Mouse (Mus musculus) retina, postnatal 1 day (tissue): ENCODE results near the gene Ranbp17.

Experiments used
- DNase-seq: peaks from one replicate; pipeline ENCODE4 v3.0.0-alpha.2; 2012

Gene Ranbp17

GRCm38 (mm10) chr11:33228186-33228585 is 285.4 kb downstream of the Ranbp17 start:
- no peak for DNase-seq

DNA sequence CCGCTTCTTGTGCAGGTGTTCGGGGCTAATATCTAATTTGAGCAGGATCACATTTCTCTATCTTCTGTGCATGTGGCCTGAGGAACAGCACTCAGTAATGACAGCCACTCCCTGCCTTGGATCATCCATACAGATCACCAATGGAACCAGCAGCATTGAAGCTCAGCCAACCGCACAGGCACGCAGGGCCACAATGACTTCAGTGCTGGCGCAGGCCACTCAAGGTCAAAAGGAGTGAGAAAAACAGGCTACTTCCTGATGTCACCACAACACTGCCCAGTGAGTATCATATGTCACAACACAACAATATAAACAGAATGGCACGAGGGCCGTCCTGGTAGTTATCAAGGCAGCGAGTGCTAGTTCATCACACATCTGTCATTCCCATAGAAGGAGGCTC is 287.0 kb downstream of the Ranbp17 start:
- DNase-seq, result no peak

GRCm38 (mm10) chr11:33221566-33222365 is 291.8 kb downstream of the Ranbp17 start:
- no peak for DNase-seq

- DNase-seq, result no peak
Observed at GRCm38 (mm10) chr11:33220763-33221162, 292.8 kb downstream of the Ranbp17 start.

- DNase-seq, result no peak
Observed at GRCm38 (mm10) chr11:33217384-33218079, 296.0 kb downstream of the Ranbp17 start.

GRCm38 (mm10) chr11:33207411-33207810 is 306.1 kb downstream of the Ranbp17 start:
- no peak for DNase-seq

- DNase-seq, result peak; percentile 18
Observed at GRCm38 (mm10) chr11:33204966-33205365, 308.6 kb downstream of the Ranbp17 start.

GRCm38 (mm10) chr11:33204329-33204705 is 309.2 kb downstream of the Ranbp17 start:
- peak; percentile 44 for DNase-seq

- DNase-seq, result peak; percentile 86
Observed at GRCm38 (mm10) chr11:33203383-33204328, 309.9 kb downstream of the Ranbp17 start, which contains the start of gene Tlx3. Gene Tlx3, minus strand, starts transcription at chr11:33203589.

GRCm38 (mm10) chr11:33202972-33203371 is 310.6 kb downstream of the Ranbp17 start:
- DNase-seq, result no peak

GRCm38 (mm10) chr11:33202296-33202695 is 311.2 kb downstream of the Ranbp17 start:
- peak; percentile 44 for DNase-seq

DNA sequence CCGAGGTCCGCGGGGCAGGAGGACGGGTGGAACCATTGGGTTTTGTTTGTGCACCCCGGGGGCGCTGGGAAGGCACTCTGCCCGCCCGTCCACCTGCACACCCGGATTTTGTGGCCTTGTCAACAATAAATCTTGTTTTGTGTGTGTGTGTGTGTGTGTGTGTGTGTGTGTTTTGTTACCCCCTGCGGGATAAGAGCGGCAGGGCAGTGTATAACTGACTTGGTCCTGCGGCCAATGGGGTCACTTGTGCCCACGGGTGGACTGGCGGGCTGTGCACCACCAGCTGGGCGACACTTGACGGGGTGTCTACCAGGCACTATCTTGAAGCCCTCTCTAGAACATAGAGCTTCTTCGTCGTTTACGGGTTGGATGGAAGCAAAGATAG is 311.9 kb downstream of the Ranbp17 start:
- no peak for DNase-seq

DNA sequence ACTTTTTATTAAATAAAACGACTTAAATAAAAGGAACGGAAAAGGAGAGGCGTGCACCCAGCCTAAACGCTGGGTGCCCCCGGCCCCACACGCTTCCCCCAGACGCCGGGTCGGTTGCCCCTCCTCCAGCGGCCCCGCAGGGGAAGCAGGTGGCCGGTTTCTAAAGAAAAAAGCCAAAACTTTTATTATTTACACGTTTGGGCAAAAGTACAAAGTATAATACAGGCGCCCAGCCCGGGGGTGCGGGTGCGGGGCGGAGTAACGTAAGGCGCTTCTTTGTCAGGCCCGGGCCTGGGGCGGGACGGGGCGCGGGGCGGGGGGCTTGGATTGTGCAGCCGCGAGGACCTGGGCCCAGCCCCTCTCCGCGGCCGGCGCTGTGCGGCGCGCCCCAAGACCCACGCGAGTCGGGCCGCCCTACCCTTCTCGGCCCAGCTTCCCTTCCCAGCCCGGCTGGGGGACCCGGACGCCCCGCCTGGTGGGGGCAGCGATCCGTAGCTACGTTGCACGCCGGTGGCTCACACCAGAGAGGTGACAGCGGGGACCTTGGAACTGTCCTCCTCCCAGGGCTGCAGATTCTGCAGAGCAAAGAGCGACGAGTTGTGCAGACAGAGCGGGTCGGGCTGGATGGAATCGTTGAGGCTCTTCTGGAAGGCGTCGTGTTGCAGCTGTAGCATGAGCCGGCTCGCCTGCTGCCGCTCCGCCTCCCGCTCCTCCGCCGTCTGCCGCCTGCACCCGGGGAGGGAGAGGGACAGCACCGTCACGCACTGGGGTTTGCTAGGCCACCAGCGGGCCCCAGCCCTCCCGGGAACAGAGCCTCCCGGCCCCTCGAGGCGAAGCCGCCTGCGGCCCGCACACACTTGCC is 312.6 kb downstream of the Ranbp17 start:
- DNase-seq, result peak; percentile 72

DNA sequence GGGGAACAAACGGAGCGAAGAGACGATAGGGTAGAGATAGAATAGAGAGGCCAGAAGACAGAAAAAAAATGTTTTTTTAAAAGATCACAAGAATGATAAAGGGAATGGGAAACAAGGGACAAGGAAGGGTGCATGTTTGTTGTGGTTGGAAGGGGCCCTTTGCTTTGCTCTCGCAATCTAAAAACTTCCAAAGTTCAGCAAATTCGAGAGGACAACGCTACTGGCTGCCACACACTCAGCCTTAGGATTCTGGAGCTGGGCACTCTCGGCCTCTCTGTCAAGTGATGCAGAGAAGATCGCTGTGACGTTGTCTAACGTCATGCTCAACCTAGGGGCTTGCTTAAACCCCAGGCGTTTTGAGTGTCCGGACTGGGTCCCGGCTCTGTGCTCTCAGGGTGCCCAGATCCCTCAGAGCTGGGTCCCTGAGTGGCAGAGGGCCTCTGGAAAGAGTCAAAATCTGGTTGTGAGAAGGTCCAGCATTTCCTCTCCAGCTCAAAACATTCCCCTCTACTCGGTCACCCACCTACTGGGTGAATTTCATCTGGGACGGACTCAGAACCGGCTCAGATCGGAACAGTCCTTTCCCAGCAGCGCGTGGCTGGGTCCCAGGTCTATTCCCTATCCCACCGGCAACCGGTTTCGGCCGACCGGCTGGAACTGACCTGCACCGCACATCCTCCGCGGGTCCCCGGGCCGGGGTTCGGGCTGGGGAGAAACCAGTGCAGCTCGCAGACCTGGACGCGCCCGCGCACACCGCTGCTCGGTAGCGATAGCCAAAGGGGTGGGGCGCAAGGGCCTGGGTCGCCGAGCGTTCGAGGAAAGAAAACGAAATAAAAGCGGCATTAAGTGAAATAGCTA is 313.4 kb downstream of the Ranbp17 start:
- peak; percentile 56 for DNase-seq

DNA sequence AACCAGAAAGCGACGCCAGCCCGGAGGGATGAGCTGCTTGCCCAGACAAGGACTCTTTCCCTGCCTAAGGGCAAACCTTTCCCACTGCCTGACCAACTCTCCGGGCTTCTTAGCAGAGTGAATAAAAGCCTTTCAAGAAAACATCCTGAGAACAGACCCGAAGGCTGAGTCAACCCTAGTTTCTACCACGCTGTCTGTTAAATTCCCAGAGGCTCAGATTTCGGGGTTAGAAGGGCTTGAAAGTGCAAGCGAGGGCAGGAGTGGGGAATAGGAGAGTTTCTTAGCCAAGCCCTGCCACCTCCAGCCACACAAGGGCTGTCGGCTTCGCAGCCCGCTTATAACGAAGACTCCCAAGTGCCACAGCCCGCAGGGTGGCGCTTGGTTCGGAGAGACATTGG is 314.4 kb downstream of the Ranbp17 start:
- DNase-seq, result no peak

DNA sequence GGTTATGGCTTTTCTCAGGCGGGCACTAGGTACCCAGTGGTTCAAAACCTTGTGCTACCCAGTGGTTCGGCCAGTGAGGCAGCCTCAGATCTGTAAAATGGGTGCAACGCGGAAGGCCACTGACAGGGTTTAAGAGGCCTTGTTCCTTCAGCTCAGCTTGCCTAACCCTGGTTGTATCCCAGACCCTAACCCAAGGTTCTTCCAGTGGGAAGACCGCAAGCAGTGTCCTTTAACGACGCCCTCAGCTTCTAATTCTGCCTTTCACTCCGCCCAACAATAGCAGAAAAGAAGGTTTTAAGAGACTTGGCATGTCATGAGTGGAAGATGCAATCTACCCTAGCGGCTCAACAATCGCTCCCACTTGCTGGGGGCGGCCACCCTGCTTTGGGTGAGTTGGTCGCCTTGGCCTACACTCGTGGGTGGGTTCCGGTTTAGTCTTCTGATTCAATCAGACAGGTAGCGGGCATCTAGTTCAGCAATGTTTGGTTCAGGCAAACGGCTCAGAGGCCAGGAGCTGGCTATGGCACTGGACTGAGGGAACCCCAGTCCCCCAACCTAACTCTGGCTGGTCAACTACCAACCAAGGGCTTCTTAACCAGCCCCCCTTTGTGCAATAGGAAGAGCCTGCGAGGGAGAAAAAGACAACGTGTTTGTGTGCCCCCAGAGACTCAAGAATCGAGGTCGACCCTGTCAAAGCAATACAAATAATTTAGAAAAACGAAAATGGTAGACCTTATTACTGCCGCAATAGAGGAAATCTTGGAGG is 315.0 kb downstream of the Ranbp17 start:
- peak; percentile 14 for DNase-seq

DNA sequence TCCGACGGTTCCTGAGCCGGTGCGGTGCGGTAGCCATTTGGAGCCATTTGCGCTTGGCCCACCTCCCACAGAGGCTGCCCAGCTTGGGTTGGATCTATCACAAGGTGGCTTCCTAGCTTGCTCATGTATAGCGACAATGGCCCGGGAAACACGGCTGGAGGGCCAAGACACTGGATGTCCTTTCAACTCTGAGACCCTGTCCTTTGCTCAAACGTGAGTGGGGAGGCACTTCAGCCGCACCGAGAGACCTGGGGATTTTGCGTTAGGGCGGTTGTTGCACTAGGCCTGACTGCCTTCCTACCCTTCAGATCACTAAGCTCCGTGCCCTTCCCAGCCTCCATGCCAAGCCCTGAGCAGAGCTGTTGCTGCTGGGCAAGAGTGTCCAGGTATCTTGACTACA is 315.9 kb downstream of the Ranbp17 start:
- no peak for DNase-seq

- DNase-seq, result no peak
Observed at GRCm38 (mm10) chr11:33197133-33197514, 316.4 kb downstream of the Ranbp17 start.

DNA sequence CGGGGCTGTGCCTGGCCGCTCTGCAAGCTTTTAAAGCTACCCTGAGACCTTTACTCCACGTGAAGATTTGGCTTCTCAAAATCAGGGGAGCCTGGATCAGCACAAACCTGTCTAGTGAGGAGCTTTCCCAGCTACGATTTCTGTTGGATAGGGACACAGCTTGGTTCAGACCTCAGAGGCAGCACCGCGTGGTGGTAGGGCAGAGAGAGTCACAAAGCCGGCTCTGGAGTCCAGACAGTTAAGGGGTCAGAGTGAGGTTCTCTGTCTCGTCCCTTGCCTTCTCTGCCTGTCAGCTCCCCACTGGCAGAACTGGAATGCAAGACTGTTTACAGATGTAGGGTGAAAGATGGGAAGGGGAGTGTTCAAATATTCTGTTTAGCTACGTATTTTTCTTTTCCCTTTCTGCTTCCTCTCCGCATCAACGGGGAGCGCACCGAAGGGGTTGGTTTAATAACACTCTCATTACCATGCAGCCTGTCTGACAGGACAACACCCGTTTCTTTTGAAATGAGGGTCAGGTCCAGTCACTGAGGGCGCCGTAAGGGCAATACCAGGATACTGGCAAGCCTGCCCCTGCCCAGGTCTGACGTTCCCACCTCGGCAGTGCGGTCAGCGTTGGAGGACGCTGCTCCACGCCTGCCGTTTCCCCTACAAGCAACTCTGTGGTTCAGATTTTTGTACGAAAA is 317.0 kb downstream of the Ranbp17 start:
- DNase-seq, result peak; percentile 29
